Mouse (Mus musculus): Measurements from ENCODE around the gene Ppox.

Ppox gene

GRCm38 (mm10) chr1:171285096-171285892 lies 4.3 kb upstream of the Ppox start:
- no peak for DNase-seq (ENCODE audit: low read depth, low spot score)

DNA sequence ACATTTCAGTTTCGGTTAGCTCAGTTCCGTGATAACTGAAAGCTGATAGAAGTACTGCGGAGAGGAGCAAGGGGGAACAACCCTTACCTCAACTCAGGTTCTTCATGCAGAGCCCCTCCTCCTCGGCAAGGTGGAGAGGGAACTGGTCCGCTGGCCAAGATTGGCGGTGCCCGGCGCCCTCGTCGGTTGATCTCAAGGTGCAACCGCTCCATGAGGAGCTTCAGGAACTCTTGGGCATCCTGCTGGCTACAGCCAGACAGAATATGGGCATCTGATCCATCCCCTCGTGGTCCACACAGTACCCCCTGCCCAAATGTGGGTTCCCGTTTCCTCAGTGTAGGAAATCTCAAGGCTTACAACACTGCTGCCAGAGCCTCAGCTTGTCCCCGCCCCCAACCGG lies 3.5 kb upstream of the Ppox start:
- DNase-seq (ENCODE audit: low read depth, low spot score), result no peak

- DNase-seq (ENCODE audit: low read depth, low spot score), result no peak
These were observed 2.5 kb upstream of the Ppox start for GRCm38 (mm10) chr1:171283188-171284160.

DNA sequence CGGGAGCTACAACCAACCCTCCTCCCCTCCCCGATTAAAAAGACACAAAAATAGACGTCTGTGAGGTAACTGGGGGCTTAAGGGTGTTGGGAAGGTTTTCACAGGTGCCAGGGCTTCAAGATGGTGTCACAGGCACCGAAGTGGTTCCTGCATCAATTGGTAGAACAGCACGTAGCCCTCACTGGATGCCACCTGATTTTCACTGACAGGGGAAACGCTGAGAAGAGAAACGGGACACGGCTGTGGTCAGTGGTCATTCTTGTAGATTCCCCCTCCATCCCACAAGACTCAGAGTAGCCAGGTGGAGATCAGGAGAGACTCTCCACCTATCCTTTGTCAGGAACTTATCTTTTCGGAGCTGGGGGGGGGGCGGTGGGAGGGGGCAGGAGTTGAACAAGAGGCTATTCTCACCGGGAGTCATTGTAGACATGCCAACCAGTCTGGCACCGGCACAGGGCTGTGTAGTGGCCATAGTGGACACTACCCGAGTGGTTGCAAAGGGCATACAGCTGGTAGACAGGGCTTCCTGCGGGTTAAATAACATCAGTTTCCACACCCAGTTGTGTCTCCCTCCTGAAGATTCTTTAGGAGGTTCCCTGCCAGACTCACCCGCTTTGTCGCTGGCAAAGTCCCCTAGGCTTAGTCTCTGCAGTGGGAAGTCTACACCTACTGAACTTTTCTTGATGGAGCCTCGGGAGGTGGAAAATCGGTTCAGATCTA lies 1.3 kb upstream of the Ppox start:
- no peak for DNase-seq (ENCODE audit: low read depth, low spot score)

DNA sequence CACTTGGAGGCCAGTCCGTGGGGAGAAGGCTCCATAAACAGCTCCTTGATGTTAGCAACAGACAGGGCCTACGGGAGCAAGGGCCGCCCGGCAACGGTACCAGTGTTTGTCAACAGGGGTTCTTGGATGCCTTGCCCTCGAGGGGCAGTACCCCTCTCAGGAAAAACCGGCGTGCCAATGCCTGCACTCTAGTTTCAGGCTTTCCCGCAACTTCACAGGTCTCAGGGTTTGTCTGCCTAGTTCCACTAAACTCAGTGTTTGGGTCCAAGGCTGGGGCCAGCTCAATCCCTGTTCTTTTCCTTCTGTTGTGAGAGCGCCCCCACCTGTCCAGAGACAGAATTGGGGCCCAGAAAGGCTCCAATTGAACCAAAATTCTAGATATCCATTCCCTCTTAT lies 540 bp upstream of the Ppox start:
- DNase-seq (ENCODE audit: low read depth, low spot score), result peak; percentile 78

GRCm38 (mm10) chr1:171280250-171280915 lies 603 bp downstream of the Ppox start:
- no peak for DNase-seq (ENCODE audit: low read depth, low spot score)

DNA sequence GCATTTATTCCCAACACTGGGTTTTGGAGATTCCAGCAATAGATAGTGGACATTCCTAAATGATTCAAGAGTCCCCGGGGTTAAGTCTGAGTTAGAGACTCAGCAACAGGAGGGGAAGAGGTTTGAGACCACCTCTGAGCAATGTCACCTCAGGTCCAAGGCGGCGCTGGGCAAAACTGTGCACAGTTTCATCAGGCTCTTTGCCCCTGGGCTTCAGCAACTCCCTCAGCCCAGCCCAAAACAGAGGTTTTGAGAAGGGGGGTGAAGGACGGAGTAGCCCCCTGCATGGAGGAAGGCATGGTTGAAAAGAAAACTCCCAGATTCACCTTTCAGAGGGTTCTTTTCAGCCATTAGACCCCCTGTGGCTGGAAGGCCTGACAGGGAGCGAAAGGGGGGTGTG lies 1.3 kb downstream of the Ppox start:
- no peak for DNase-seq (ENCODE audit: low read depth, low spot score)

- no peak for DNase-seq (ENCODE audit: low read depth, low spot score)
These were observed 1.8 kb downstream of the Ppox start for GRCm38 (mm10) chr1:171279012-171279705.

- DNase-seq (ENCODE audit: low read depth, low spot score), result no peak
These were observed 2.5 kb downstream of the Ppox start for GRCm38 (mm10) chr1:171278436-171278835.

DNA sequence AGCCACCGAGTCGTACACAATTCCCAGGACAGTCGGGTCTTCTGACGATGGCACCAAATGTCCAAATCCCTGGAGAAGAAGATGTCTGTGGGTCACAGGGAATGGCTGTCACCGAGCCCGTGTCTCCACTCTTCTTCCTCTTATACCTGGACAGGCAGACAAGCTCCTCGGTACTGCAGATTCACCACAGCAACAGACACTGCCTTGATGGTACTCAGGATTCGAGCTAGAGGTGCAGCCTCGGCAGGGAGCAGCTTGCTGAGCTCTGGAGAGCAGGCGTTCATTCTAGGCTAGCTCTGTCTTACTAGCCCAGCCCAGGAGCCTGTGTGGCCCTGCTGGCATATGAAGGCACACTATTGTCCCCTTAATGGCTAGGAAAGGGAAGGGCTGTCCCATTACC lies 3.2 kb downstream of the Ppox start:
- DNase-seq (ENCODE audit: low read depth, low spot score), result no peak

DNA sequence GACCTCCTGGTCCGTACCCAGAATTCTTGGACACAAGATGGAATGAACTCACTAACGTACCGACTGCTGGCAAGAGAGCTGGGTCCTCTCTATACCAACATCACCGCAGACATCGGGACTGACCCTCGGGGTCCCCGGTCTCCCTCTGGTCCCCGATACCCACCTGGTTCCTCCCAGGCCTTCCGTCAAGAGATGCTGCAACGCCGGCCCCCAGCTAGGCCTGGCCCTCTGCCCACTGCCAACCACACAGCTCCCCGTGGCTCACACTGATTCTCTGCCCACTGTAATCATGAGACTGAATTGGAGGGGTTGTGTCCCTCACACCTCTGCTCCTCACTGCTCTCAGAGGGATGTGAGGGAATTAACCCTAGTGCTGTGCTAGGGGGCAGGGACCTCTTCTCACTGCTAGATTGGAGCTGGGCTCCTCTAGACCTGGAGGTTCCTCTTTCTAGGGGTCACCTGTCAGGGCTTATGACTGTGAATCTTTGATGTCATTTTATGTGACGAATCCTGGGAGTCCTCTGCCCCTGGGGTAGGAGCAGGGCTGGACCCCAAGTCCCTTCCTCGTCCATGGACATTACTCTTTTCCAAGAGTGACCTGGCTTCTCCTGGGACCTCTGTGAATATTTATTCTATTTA lies 4.8 kb downstream of the Ppox start:
- no peak for DNase-seq (ENCODE audit: low read depth, low spot score)

- DNase-seq (ENCODE audit: low read depth, low spot score), result no peak
These were observed 5.7 kb downstream of the Ppox start for GRCm38 (mm10) chr1:171275144-171275734.

DNA sequence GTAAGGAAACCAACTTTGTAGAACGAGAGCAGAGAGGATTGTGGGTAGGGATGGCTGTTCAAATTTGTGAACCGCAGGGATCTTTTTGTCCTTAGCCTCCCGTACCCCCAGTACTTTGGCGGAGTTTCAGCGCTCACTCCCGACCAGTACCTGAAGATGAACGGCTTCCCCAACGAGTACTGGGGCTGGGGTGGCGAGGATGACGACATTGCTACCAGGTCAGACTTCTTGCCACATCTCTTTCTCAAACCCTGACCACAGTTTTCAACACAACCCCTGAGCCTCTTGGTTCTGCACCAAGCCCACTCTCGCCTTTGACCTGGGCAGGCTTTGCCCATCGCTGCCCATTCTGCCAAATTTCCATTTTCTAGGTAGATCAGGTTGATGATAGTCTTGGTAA lies 6.8 kb downstream of the Ppox start:
- DNase-seq (ENCODE audit: low read depth, low spot score), result no peak

- no peak for DNase-seq (ENCODE audit: low read depth, low spot score)
These were observed 8.9 kb downstream of the Ppox start for GRCm38 (mm10) chr1:171272086-171272485.

GRCm38 (mm10) chr1:171271622-171272021 lies 9.4 kb downstream of the Ppox start:
- no peak for DNase-seq (ENCODE audit: low read depth, low spot score)

GRCm38 (mm10) chr1:171271196-171271595 lies 9.8 kb downstream of the Ppox start:
- DNase-seq (ENCODE audit: low read depth, low spot score), result no peak

- DNase-seq (ENCODE audit: low read depth, low spot score), result no peak
These were observed 10.4 kb downstream of the Ppox start for GRCm38 (mm10) chr1:171270573-171270900.

GRCm38 (mm10) chr1:171269848-171270572 lies 11.0 kb downstream of the Ppox start, which contains the start of gene B4galt3:
Gene B4galt3 (plus strand): TSS chr1:171270328.
- peak; percentile 86 for DNase-seq (ENCODE audit: low read depth, low spot score)

- DNase-seq (ENCODE audit: low read depth, low spot score), result no peak
These were observed 12.6 kb downstream of the Ppox start for GRCm38 (mm10) chr1:171268341-171268740.
